Mouse (Mus musculus): Measurements from ENCODE around the gene Rock2. TPM values are rescaled to one million over a fixed set of nuclear protein-coding genes. Genes with fewer than 3 reads are reported as not detected.
A peak's percentile ranks its signal among the peaks of the same experiment; 100 is the strongest.
"Not testable (repeated sequence)": the region's sequence is repeated elsewhere in the genome, so short reads cannot be mapped to it uniquely, and the experiment has no call there.

The Rock2 gene
- polyA plus RNA-seq, 1 experiment from 2014 or later = 12.5 TPM

DNA sequence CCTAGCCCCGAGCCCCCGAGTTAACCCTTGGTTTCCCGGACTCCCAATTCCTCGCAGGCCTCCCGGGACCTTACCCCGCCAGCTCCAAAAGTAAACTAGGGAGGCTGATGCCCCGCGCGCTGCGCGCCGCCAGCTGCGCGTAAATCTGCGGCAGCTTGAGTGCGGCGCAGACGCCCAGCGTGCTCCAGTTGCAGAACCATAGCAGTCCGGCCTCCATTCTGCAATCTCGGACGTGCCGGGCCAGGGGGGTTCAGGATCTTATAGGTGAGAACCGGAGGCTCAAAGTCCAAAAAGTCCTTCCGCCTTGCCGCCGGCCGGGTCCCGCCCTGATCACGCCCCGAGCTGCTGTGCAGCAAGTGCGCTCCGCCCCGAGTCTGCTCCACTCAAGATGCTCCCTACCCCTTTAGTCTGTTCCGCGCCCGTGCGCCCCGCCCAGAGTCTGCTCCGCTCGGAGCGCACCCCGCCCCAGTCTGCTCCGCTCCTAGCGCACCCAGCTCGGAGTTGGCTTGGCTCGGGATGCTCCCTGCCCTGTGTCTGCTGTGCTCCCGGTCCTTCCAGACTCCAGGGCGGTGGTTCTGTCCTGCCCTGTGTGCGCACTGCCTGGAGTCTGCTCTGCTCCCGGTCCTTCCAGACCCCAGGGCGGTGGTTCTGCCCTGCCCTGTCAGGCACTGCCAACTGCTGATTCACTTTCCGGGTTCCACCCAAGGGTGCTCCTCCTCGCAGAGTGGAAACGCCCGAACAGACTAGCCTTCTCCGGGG lies 105.2 kb downstream of the Rock2 start, which contains the start of gene Pqlc3:
Gene Pqlc3, minus strand, starts transcription at position 670 of the 759 bp plus-strand sequence.
- Histone ChIP-seq H3K36me3 (peaks cover 5% of the 10 kb centered on the region; the same call in 1 of the 2 replicates), H3K4me3 (peak within 1 kb of the TSS; percentile 63), H3K9me3 (replicated peaks) (no peaks in the 10 kb centered on the region), H3K27me3 (ENCODE audit: low read depth, poor library complexity, severe bottlenecking) (peaks cover 55% of the 10 kb centered on the region), H3K27ac (peak within 1 kb of the TSS; percentile 37; the same call in 1 of the 2 replicates), H3K4me1 (peaks cover 14% of the 10 kb centered on the region)
- DNase-seq (ENCODE audit: low spot score) = peak; percentile 81
- WGBS = 1% methylated on average over 57 of the region's 57 CpGs

- Histone ChIP-seq H3K27ac (no peak overlapping the region), H3K4me3 (peak overlapping the region; percentile 63), H3K4me1 (peaks cover 14% of the 10 kb centered on the region), H3K9me3 (replicated peaks) (no peaks in the 10 kb centered on the region), H3K27me3 (ENCODE audit: low read depth, poor library complexity, severe bottlenecking) (peaks cover 55% of the 10 kb centered on the region), H3K36me3 (peaks cover under 1% of the 10 kb centered on the region; the same call in 1 of the 2 replicates)
- WGBS = 51% methylated on average over 6 of the region's 6 CpGs
- no peak for DNase-seq (ENCODE audit: low spot score)
Measured at GRCm38 (mm10) chr12:17000628-17001027, 105.9 kb downstream of the Rock2 start.

GRCm38 (mm10) chr12:17001211-17001610 lies 106.5 kb downstream of the Rock2 start:
- DNase-seq (ENCODE audit: low spot score) = no peak
- H3K27me3 ChIP-seq (ENCODE audit: low read depth, poor library complexity, severe bottlenecking) = peaks cover 55% of the 10 kb centered on the region
- no peak overlapping the region for H3K4me3 ChIP-seq
- no peaks in the 10 kb centered on the region for H3K9me3 ChIP-seq (replicated peaks)
- H3K4me1 ChIP-seq = peaks cover 14% of the 10 kb centered on the region
- H3K36me3 ChIP-seq = no peaks in the 10 kb centered on the region
- H3K27ac ChIP-seq = no peak overlapping the region
- WGBS = 45% methylated on average over 4 of the region's 4 CpGs

GRCm38 (mm10) chr12:17009466-17009865 lies 114.8 kb downstream of the Rock2 start:
- no peaks in the 10 kb centered on the region for H3K9me3 ChIP-seq (replicated peaks)
- DNase-seq (ENCODE audit: low spot score) = no peak
- H3K4me1 ChIP-seq = peaks cover 10% of the 10 kb centered on the region
- H3K27ac ChIP-seq = no peak overlapping the region
- H3K4me3 ChIP-seq = no peak overlapping the region
- WGBS = 95% methylated on average over 6 of the region's 6 CpGs
- peaks cover 7% of the 10 kb centered on the region; the same call in 1 of the 2 replicates for H3K27me3 ChIP-seq (ENCODE audit: low read depth, poor library complexity, severe bottlenecking)
- no peaks in the 10 kb centered on the region for H3K36me3 ChIP-seq

DNA sequence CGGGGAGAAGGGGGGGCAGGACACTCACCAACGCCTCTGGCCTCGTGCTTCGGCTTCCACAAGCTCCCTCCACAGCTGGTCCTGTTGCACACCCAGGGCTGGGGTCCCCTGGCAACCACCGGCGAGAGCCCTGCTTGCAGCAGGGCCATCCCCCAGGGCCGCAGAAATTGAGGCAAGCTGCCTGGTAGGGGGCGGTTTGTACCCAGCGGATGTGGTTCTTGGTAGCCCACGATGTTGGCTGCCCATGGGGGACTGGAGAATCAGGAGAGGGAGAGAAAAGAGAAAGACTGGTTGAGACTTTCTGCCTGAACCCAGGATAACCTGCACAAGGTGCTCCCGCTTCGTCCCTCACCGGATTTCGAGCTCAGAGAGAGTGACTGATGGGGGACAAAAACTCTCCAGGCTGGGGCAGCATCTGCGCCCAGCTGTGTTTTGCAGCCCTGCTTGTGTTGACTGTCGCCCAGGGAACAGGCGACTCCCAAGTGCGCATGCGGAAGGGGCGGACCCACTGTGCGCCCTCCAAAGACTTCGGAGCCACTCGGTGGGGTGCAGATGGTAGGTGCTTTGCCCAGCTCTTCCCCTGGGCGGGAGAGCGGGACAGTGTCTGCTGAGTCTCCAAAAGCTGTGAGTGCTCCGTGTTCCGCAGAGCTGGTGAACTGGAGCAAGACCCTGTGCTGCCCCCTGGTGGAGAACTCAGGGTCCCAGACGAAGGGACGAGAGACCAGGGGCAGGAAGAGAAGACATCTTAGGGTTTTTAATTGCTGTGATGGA lies 116.6 kb downstream of the Rock2 start, which contains the start of gene 2410004P03Rik:
Gene 2410004P03Rik, minus strand, starts transcription at position 628 of the 771 bp plus-strand sequence.
- peak; percentile 89 for DNase-seq (ENCODE audit: low spot score)
- Histone ChIP-seq H3K27ac (peak within 1 kb of the TSS; percentile 61), H3K9me3 (replicated peaks) (no peaks in the 10 kb centered on the region), H3K36me3 (no peaks in the 10 kb centered on the region), H3K4me3 (peak within 1 kb of the TSS; percentile 54), H3K4me1 (peaks cover 10% of the 10 kb centered on the region), H3K27me3 (ENCODE audit: low read depth, poor library complexity, severe bottlenecking) (peaks cover 7% of the 10 kb centered on the region; the same call in 1 of the 2 replicates)
- 7% methylated on average over 29 of the region's 29 CpGs for WGBS

DNA sequence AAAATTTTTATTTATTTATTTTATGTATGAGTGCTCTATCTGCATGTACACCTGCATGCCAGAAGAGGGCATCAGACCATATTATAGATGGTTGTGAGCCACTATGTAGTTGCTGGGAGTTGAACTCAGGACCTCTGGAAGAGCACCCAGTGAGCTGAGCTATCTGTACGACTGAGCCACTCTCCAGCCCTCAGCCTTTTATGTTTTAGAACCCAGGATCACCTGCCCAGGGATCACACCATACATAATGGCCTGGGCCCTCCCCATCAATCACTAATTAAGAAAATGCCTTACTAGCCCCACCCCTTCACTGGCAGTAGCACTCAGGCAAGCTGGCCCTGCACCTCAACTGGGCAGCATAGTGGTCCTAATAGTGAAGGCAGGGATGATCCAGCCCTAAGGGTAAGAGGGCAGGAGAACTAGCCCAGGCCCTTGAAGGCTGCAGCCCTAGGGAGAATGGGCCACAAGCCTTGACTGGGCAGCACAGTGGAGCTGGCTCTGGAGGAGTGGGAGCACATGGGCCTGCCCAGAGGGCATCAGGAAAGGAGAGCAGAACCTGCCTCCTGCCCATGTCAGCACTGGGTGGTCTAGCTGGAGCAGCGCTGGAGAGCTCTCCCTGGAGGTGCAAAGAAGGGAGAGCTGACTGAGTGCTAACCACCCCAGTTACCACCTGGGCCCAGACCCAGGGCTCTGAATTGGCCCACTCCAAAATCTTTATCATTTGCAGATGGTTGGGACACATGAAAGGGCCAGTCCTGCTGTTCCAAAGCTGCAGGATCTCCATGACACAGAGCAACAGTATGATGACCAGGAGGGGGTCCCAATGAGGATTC lies 117.6 kb downstream of the Rock2 start:
- Histone ChIP-seq H3K4me3 (no peak overlapping the region), H3K4me1 (peaks cover 10% of the 10 kb centered on the region), H3K27me3 (ENCODE audit: low read depth, poor library complexity, severe bottlenecking) (peaks cover 7% of the 10 kb centered on the region; the same call in 1 of the 2 replicates), H3K27ac (no peak overlapping the region), H3K36me3 (no peaks in the 10 kb centered on the region), H3K9me3 (replicated peaks) (no peaks in the 10 kb centered on the region)
- WGBS = 79% methylated on average over 2 of the region's 2 CpGs
- DNase-seq (ENCODE audit: low spot score) = no peak

GRCm38 (mm10) chr12:17015711-17016110 lies 121.0 kb downstream of the Rock2 start:
- H3K27ac ChIP-seq = no peak overlapping the region
- H3K9me3 ChIP-seq (replicated peaks) = no peaks in the 10 kb centered on the region
- no peaks in the 10 kb centered on the region for H3K36me3 ChIP-seq
- no peak overlapping the region for H3K4me3 ChIP-seq
- H3K27me3 ChIP-seq (ENCODE audit: low read depth, poor library complexity, severe bottlenecking) = peaks cover 2% of the 10 kb centered on the region; the same call in 1 of the 2 replicates
- WGBS = 89% methylated on average over 2 of the region's 2 CpGs
- DNase-seq (ENCODE audit: low spot score) = no peak
- H3K4me1 ChIP-seq = peaks cover 10% of the 10 kb centered on the region

DNA sequence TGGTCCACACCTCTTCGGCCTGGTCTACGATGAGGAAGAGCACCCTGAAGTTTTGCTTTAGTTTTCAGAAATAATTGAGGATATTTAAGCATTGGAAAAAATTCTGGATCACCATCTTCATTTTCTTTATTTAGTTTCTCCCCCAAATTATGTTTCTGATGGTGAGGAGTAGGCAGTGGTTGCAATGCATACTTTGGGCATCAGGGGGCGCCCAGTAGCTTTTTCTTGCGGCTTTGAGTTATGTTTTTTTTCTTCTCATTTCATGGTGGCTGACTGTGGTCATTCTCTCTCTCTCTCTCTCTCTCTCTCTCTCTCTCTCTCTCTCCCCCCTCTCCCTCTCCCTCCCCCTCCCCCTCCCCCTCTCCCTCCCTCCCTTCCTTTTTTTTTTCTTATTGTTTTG lies 123.8 kb downstream of the Rock2 start:
- Histone ChIP-seq H3K4me3 (no peak overlapping the region), H3K36me3 (no peaks in the 10 kb centered on the region), H3K9me3 (replicated peaks) (0 out of 2 replicates have a peak, but pooled peaks cover under 1% of the 10 kb centered on the region), H3K27me3 (ENCODE audit: low read depth, poor library complexity, severe bottlenecking) (no peaks in the 10 kb centered on the region), H3K27ac (no peak overlapping the region), H3K4me1 (no peaks in the 10 kb centered on the region)
- DNase-seq (ENCODE audit: low spot score) = peak; percentile 74
- WGBS = 31% methylated on average over 4 of the region's 4 CpGs

DNA sequence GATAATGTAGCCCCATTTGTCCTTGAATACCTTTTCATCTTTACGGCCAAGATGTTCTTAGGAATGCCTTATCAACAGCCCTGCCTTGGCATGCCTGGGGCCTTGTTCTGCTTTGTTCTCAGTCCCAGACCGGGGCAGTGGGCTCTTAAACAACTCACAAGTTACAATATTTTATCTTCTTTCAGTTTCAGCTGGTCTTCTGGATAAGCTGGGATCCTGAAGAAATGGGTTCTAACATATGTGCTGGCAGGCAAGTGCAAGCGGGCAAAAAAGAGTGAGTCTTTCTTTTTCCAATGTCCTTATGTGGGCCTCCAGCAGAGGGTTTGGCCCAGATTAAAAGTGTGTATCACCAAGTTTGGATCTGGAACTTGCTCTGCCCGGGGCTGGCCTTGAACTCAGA lies 126.4 kb downstream of the Rock2 start:
- DNase-seq (ENCODE audit: low spot score); H3K9me3 ChIP-seq (replicated peaks); H3K36me3 ChIP-seq; H3K27me3 ChIP-seq (ENCODE audit: low read depth, poor library complexity, severe bottlenecking); H3K27ac ChIP-seq; H3K4me3 ChIP-seq; H3K4me1 ChIP-seq: not testable (repeated sequence)
- WGBS = 89% methylated on average over 4 of the region's 4 CpGs

DNA sequence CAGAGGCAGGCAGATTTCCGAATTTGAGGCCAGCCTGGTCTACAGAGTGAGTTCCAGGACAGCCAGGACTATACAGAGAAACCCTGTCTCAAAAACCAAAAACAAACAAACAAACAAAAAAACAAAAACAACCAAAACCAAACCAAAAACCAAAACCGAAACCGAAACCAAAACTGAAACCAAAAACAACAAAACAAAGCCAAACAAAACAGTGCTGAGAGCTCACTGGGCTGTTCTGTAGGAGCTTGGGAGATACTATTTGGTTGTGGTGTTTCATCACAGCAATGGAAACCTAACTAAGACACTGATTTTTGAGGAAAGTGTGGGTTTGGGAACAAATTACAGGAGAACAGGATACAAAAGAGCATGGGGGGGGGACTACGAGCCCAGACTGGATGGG lies 127.5 kb downstream of the Rock2 start:
- WGBS = 86% methylated on average over 4 of the region's 4 CpGs
- Histone ChIP-seq H3K9me3 (replicated peaks) (0 out of 2 replicates have a peak, but pooled peaks cover 1% of the 10 kb centered on the region), H3K27ac (no peak overlapping the region), H3K27me3 (ENCODE audit: low read depth, poor library complexity, severe bottlenecking) (no peaks in the 10 kb centered on the region), H3K4me3 (no peak overlapping the region), H3K4me1 (peaks cover 5% of the 10 kb centered on the region; the same call in 1 of the 2 replicates), H3K36me3 (no peaks in the 10 kb centered on the region)
- DNase-seq (ENCODE audit: low spot score) = no peak

DNA sequence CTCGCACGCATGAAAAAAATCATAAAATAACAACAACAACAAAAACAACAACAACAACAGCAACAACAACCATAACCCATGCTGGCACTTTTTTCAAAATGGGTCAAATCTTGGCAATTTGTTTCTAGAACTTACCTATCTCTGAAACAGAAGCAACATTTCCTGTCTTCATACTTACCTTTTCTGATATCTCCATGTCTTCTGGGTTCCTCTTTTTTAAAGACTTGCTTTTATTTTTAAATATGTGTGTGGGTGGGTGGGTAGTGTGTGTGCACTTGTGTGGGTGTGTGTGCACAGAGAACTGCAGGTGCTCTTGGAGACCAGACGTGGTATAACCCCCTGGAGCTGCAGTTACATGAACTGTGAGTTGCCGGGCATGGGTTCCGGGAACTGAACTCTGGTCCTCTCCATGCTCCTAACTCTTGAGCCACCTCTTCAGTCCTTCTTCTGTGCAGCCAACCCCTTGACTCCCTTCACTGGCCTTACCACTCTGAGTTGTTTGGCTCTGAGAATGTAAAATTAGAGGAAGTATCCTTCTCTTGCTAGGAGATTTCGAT lies 129.9 kb downstream of the Rock2 start:
- H3K27me3 ChIP-seq (ENCODE audit: low read depth, poor library complexity, severe bottlenecking) = no peaks in the 10 kb centered on the region
- no peaks in the 10 kb centered on the region for H3K36me3 ChIP-seq
- 0 out of 2 replicates have a peak, but pooled peaks cover 1% of the 10 kb centered on the region for H3K9me3 ChIP-seq (replicated peaks)
- H3K27ac ChIP-seq = no peak overlapping the region
- WGBS = 95% methylated on average over 6 of the region's 6 CpGs
- peaks cover 5% of the 10 kb centered on the region; the same call in 1 of the 2 replicates for H3K4me1 ChIP-seq
- no peak overlapping the region for H3K4me3 ChIP-seq
- no peak for DNase-seq (ENCODE audit: low spot score)
